Mouse (Mus musculus): ENCODE measurements around the gene Mt1.
"Not testable (repeated sequence)": the region's sequence is repeated elsewhere in the genome, so short reads cannot be mapped to it uniquely, and the experiment has no call there.

The Mt1 gene

DNA sequence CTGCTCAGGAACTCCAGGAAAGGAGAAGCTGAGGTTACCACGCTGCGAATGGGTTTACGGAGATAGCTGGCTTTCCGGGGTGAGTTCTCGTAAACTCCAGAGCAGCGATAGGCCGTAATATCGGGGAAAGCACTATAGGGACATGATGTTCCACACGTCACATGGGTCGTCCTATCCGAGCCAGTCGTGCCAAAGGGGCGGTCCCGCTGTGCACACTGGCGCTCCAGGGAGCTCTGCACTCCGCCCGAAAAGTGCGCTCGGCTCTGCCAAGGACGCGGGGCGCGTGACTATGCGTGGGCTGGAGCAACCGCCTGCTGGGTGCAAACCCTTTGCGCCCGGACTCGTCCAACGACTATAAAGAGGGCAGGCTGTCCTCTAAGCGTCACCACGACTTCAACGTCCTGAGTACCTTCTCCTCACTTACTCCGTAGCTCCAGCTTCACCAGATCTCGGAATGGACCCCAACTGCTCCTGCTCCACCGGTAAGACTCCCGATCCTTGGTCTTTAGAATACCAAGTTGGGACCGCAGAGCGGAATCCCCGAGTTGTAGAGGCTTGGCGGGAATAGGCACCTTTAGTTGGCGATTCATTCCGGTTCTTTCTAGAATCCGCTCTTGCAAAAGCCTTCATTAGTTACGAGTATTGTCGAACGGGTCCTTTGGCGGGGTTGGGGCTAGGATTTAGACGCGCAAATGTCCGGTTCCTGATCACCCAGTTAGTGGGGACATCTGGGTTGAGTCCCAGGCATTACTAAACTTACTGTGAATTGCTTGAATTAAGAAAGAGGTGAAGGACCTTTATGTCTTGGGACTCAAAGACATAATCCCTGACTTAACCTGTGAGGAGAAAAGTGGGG lies at the start of gene Mt1:
TSS of gene Mt1 (plus strand) at position 226 of the 856 bp plus-strand sequence.
- DNase-seq (ENCODE audit: low read depth, low spot score) = peak; percentile 86

DNA sequence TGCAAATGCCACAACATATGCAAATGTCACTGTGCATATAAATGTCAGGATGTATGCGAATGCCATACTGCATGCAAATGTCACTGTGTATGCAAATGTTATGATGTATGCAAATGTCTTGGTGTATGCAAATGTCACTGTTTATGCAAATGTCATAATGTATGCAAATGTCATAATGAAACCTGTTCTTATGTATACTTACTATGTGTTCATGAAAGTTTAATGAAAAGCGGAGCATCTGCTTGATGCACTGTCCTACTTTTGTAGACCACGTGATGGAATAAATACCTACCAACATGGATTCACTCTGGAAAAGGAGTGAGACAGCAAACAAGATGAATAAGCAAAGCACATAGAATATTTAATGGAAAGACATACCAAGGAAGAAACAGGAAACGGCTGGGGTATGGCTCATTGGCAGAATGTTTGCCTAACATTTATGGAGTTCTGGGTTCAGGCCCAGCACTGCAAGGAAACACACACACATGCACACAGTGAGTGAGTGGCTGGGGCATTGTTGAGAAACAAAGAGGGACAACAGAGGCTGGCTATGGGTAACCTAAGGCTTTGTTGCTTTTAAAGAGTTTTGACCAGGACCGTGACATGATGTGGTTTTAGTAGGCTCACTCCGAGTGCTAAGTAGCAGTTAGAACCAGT lies 49.6 kb upstream of the Mt1 start:
- DNase-seq (ENCODE audit: low read depth, low spot score) = no peak

DNA sequence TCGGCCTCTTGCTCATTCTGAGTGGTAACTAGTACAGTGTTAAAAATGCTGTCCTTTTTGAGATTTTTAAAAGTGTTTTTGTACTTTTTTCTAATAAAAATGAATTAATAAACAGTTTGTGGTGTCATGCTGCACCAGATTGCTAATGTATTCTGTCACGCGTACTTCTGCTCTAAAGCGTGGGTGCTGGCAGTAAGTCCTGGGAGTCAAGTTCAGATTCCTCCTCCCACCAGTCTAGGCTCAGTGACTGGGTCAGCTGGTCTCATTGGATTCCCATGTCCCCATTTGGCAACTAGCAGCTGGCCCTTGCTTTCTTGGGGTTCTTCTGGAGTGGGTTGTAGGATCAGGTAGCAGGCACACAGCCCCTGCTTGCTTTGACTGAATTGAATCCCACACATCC lies 48.8 kb upstream of the Mt1 start:
- DNase-seq (ENCODE audit: low read depth, low spot score) = no peak

DNA sequence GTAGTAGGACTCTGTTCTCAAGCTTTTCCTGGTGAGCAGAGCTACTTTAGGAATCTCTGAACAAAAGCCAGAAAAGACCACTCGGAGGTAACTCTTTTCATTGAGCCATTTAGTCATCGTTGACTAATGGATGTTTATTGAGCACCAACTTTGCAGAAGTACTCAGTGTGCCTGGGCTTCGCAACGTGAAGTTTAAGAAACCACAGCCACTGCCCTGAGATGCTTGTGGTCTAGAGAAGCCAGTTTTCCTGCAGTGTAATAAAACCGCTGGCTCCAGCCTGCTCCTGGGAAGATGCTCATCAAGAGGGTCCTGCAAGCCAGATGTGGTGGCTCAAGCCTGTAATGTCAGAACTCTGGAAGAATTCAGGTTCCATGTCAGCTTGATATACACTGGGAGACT lies 46.8 kb upstream of the Mt1 start:
- DNase-seq (ENCODE audit: low read depth, low spot score) = no peak

DNA sequence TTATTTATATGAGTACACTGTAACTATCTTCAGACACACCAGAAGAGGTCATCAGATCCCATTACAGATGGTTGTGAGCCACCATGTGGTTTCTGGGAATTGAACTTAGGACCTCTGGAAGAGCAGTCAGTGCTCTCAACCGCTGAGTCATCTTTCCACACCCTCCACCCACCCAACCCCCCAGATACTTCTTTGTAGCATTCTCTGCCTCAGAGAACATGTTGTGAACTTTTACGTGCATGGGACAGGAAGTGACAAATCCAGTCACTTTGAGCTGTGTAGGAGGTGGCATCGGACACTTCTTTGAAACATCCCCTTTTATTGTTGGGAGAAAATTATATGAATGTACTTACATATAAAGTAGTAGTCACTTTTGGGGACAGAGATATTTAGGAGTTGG lies 44.3 kb upstream of the Mt1 start:
- not testable (repeated sequence) for DNase-seq (ENCODE audit: low read depth, low spot score)

DNA sequence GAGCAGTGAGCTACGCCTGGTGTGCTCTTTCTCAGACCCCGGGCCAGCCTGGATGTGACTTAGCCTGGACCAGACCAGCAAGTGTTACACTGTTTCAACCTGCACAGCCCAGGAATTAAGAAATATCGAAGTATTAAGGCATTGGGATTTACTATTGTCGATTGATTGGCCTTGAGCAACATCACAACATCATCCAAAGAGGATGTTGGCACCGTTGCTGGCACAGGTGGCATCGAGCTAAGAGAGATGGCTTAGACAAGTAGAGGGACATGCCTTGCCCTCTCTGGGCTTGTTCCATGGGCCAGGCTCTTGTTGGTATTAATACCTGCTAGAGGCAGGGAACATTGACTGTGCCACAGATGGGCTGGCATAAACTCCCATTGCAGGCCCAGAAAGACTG lies 43.3 kb upstream of the Mt1 start:
- DNase-seq (ENCODE audit: low read depth, low spot score) = no peak

DNA sequence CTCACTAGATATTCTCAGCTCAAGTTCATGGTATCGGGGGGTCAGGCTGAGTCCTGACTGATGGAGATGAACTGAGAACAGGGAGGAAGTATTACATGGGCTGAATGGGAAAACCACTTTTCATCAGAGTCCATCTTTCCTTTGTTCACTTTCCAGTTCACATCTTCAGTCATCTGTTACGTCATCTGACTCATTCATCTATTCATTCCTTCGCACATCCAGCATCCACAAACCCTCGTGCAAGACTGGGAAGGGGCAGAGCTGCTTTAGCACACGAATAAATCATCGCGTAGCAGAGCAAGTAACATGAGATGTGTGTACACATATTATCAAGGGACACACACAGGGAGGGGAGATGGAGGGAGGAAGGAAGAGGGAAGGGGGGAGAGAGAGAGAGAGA lies 42.7 kb upstream of the Mt1 start:
- no peak for DNase-seq (ENCODE audit: low read depth, low spot score)

DNA sequence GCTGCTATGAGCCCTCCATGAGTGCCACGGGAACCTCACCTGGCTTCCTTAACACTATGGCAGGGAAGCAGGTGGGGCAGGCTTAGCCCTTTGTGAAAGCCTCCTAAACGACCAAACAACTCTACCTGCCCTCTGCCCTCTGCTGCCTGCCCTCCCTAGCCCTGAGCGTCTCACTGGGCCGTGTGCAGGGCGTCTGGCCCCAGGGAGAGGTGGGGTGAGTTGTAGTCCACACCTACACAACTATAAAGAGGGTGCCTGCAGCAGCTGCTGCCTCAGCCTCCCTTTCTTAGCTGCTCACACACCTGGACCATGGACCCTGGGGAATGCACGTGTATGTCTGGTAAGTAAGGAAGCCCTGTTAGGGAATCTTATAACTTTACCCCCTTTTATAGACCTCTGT lies 41.9 kb upstream of the Mt1 start, which contains the start of gene Mt4:
TSS of gene Mt4 (plus strand) at position 265 of the 400 bp plus-strand sequence.
- no peak for DNase-seq (ENCODE audit: low read depth, low spot score)

DNA sequence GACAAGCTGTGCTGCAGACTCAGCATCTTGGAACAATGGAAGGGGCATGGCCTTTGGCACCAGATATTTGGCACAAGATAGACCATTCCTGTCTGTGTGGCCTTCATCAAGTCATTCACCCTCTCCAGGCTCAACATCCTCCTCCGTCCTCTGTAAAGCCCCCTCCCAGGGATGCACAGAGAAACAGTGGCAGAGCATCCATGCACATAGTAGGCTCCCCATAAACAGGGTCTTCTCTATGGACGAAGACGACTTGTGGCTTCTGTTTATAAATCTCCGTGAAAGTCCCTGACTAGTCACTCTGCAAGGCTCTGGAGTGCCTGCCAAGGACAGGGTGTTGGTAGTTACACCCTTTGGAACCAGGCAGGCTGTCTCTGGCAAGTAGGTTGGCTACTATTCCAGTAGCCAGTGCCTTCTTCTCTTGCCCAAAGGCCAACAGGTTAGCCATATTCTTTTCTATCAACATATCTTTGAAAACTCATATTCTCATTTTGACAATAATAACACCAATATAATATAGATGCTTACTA lies 38.6 kb upstream of the Mt1 start:
- DNase-seq (ENCODE audit: low read depth, low spot score) = no peak

DNA sequence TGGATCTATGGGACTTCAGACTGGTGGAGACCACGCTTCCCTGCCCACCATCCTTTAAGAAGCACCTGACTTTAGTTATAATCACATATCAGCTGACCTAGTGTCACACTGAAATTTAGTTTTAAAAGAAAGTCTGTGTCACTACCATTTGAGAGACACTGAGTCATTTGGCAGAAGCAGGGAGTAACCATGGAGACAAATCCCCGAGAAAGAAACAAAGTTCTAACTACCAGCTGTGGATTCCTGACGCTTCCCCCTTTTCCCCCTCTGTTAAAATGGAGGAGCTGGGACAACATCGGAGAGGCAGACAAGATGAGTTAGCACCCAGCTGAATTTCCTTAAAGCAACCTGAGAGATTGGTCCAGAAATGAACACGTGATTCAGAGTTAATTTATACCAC lies 30.6 kb upstream of the Mt1 start:
- no peak for DNase-seq (ENCODE audit: low read depth, low spot score)

DNA sequence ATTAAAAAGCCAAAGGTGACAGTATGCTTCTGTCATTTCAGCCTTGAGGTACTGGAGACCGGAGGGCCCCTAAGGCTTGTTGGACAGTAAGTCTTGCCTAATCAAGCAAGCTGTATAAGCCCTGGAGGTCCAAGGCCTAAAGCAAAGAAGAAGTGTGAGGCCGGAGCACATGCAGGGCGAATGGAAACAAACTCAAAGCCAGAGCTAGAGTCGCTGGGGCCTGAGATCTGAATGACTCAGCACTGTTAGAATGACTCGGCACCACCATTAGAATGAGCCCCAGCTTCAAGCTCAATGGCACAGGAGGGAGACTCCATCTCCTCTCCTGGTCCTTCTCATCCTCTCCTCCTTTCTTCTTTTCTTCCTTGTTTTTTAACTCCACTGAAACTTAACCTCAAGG lies 28.0 kb upstream of the Mt1 start:
- no peak for DNase-seq (ENCODE audit: low read depth, low spot score)

DNA sequence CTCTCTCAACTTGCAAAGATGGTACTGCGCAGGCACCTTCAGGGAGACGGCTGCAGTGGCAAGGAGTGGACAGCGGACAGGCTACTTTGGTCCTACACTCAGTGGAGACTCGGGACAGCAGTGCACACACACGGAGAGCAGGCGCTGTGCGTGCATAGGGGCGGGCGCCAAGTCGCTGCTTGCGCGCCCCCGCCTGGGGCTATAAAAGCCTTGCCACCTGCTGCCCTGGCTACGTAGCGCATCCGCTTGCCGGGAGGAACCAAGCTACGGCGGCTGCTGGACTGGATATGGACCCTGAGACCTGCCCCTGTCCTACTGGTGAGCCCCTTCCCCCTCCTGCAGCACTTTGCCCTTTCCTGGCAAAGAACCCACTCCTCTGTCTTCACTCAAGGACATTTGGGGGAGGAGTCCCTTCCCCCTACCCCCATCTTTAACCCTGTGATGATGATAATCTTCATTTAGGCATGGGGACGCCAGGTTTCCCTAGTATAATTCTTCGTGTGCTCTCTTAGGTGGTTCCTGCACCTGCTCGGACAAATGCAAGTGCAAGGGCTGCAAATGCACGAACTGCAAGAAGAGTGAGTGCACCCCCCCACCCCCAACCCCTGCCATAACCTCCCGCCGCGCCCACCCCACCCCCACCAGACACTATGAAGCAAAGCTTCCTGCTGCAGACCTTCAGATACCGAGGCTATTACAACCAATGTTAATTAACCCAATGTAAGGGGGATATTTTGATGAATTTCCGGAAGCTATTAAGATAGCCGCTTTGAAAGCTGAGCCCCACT lies 26.2 kb upstream of the Mt1 start, which contains the start of gene Mt3:
TSS of gene Mt3 (plus strand) at position 95 of the 788 bp plus-strand sequence.
- peak; percentile 41 for DNase-seq (ENCODE audit: low read depth, low spot score)

DNA sequence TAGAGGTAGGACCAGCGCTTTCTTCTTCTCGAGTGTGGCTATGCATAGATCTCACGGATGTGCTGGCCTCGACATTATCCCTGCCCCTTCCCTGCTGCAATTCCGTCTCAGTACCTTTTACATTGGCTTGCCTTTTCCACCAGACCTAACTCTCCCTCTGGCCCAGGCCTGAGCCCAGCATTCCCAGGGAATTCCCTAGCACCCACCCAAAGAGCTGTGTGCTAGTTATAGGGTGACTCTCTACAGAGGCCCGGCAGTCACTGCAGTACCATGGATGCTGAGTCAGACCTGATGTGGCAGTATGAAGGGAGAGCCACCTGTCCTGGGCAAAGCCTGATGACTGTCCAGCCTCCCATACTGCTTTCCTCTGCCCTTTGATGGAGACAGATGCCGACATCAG lies 25.4 kb upstream of the Mt1 start:
- DNase-seq (ENCODE audit: low read depth, low spot score) = no peak

DNA sequence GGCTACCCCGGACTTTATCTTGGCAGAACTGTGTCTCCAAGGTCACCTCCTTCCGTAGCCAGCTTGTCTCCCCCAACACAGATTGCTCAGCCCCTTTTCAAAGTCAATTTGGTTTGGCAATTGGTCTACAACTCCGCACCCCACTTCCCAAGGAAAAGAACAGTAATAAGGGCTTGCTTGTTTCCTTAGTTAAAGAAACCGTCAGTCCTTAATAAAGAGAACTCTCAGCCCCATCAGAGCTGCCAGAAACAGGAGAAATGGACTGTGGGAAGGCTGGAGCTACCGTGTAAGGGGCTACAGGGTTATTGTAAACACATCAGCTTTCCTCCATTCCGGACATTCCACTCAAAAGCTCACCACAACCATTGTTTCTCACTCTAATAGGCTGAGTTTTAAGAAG lies 24.3 kb upstream of the Mt1 start:
- no peak for DNase-seq (ENCODE audit: low read depth, low spot score)

DNA sequence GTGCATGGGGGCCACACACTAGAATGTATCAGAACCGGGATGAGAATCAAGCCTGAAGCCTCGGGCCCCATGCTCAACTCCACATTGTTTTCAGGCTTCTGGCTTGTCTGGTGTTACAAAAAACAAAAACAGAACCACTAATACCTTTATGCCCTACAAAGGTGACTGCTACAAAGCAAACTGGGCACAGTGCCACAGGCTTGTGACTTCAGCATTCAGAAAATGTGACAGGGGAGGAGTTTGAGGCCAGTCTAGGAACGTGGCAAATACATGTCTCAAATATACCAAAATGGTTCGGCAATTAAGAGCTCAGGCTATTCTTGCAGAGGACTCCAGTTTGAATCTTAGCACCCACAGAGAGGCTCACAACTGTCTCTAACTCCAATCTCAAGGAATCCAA lies 22.8 kb upstream of the Mt1 start:
- no peak for DNase-seq (ENCODE audit: low read depth, low spot score)

DNA sequence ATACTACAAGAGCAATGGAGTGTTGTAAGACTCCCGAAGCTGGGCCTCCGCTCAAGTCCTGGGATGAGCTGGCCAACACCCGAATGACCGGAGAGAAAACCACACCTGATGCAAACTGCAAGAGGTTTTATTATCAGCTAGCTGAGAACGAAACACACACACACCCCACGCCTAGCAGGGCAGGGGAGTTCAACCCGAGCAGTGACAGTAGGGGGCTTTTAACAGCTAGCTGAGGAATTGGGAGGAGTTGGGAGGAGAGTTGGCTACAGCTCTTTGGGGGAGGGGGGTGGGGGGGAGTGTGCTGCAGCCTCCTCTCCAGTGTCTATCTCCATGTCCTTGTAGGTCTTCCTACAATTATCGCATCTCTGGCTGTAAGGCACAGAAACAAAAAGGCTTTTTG lies 13.1 kb upstream of the Mt1 start:
- DNase-seq (ENCODE audit: low read depth, low spot score) = not testable (repeated sequence)

DNA sequence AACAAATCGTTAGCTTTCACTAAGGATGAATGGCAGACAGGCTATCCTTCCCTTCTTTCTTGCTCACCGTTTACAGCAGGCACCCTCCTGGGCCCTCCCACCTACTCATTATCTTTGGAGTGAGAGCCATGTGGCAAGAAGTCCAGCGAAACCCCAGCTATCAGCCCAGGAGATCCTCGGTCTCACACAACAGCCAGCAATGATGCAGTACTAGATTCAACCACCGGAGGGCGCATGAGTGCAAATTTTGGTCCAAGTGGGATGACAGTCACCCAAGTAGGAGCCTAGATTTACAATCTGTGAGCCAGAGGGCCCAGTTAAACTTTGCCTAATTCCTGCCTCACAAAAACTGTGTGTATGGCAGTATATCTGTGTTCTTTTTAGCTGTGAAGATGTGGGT lies 11.6 kb upstream of the Mt1 start:
- DNase-seq (ENCODE audit: low read depth, low spot score) = peak; percentile 67

DNA sequence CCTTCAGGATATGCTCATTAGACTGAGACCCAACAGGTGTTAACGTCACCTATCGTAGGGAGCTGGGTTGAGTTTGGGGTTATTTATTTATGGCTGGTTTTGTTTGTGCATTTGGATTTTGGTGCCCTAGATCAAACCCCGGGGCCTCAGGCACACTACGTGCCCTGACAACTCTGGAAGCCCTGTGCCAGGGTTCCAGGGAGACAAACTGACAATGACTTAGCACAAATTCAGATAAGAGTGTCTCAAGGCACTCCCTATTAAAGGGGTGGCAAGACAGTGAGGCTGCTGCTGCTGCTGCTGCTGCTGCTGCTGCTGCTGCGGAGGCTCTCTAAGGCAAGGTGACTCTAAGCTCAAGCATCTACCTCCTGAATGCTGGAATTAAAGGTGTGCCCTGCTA lies 9.3 kb upstream of the Mt1 start:
- no peak for DNase-seq (ENCODE audit: low read depth, low spot score)

DNA sequence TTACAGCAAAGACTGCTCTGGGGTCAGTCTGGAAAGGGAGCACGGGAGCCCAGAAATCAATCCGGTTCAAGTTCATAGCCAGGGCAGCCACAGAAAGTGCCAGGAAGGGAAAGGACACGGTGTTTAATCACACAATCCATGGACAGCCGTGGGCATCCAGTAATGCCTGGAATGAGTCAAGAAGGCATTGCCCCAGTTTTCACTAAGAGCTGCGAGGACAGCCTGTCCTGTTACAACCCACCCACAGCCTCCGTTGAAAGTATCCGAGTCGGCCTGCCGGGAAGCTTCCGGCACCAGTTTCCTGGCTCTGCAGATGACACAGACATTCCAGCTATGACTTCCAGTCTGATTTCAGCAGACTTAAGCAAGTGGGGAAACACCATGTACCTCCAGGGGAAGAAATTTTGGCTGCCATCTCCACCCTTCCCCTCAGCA lies 7.5 kb upstream of the Mt1 start:
- no peak for DNase-seq (ENCODE audit: low read depth, low spot score)

DNA sequence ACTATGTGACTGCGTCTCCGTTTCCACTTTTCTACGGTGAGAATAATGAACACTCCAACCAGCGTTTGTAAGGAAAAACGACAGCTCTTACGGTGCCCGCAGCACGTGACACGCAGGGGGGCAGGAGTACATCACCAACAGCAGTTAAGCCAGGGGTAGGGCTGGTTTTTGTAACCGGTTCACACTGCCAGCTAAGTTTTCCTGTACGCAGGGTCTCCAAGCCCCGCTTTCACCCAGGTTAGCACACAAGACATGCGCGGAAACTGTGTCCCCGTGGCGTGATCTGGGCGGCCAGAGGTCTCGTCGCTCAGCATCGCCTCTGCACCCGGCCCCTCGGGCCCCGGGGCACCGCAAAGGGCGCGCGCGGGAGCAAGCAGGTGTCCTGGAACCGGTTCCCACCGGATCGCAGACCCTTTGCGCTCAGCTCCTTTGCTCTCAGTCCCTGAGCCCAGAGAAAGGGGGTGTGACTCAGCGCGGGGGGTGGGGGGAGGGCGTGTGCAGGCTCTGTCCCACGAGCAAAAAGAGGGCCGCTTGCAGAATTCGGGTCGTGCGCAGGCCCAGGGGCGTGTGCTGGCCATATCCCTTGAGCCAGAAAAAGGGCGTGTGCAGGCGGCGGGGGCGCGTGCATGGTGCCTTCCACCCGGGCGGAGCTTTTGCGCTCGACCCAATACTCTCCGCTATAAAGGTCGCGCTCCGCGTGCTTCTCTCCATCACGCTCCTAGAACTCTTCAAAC lies 6.6 kb upstream of the Mt1 start, which contains the start of gene Mt2:
TSS of gene Mt2 (plus strand) at position 590 of the 734 bp plus-strand sequence.
- peak; percentile 42 for DNase-seq (ENCODE audit: low read depth, low spot score)
